In genomic region chr7:75796474-75796873, GRCm38 (mm10) we compare ENCODE assay signal across 8 mouse cellular contexts. TPM values are rescaled to one million over a fixed set of nuclear protein-coding genes. Genes with fewer than 3 reads are reported as not detected.
DNase-seq lines count a peak whose midpoint lies in the region; ATAC-seq lines count a peak whose summit lies in the region.

No protein-coding gene starts in this region.

- WGBS in intestine, embryonic 15.5 days: 12% methylated on average over 9 of the region's 9 CpGs

- H3K36me3 ChIP-seq in intestine, embryonic 15.5 days: no peaks in the 10 kb centered on the region

- ATAC-seq in intestine, embryonic 15.5 days: peak; percentile 61

- H3K27ac ChIP-seq in intestine, embryonic 15.5 days: no peak overlapping the region

- H3K9ac ChIP-seq in intestine, embryonic 15.5 days: no peak overlapping the region

- H3K4me3 ChIP-seq in intestine, embryonic 15.5 days (replicated peaks): no peak overlapping the region

- 0 out of 2 replicates have a peak overlapping the region, but pooled peaks have one; percentile 25 for H3K4me2 ChIP-seq in intestine, embryonic 15.5 days (replicated peaks)

- H3K27me3 ChIP-seq in intestine, embryonic 15.5 days (replicated peaks): no peaks in the 10 kb centered on the region

- peak; percentile 18 for DNase-seq in adrenal gland, postnatal 14 days
- no peak for DNase-seq in adrenal gland, adult 2 months
- peak; percentile 68 for DNase-seq in lung, postnatal 36 days
- DNase-seq in lung, postnatal 14 days: no peak
- peak; percentile 81 for DNase-seq in natural killer cell, adult 2 months (ENCODE audit: low spot score in 2 of 2)
- no peak for DNase-seq in left cerebral cortex, adult 11 months (ENCODE audit: low spot score)
- no peak for DNase-seq in adrenal gland, adult 18-20 months (ENCODE audit: low spot score in 2 of 2)

- H3K9me3 ChIP-seq in intestine, embryonic 15.5 days: no peaks in the 10 kb centered on the region

- 0 out of 2 replicates have a peak, but pooled peaks cover 5% of the 10 kb centered on the region for H3K4me1 ChIP-seq in intestine, embryonic 15.5 days (replicated peaks)

RNA-seq across cellular contexts. Expression of gene Klhl25, which starts 51.6 kb away (rescaled TPM):
- total RNA-seq in adrenal gland, postnatal 14 days (2021): 12.5 and 14.3 TPM in 2 replicates
- 10 to 100 TPM; 13.6 to 20.1 TPM for total RNA-seq in adrenal gland, adult 2 months (2021)
- polyA plus RNA-seq in adrenal gland, adult 2 months (2012; rRNA removed): 13.4 and 14.9 TPM in 2 replicates
- polyA plus RNA-seq in intestine, embryonic 15.5 days (2015; fragmentation: Nextera tagmentation; extraction: Ambion mirVana): 10.2 and 11.9 TPM in 2 replicates
- total RNA-seq in adrenal gland, adult 18-20 months (2021): 10 to 100 TPM; 14.5 to 21.4 TPM

Comparison
In these comparisons a context has a peak if more than half of its experiments do, and no peak if none do; other contexts are left out.
1. DNase-seq: peak in adrenal gland, postnatal 14 days (single experiment), lung, postnatal 36 days (single experiment) and natural killer cell, adult 2 months (2 of 2); none in adrenal gland, adult 2 months (single experiment), lung, postnatal 14 days (single experiment), left cerebral cortex, adult 11 months (single experiment) and adrenal gland, adult 18-20 months (0 of 2).